ENCODE assay signal across 10 mouse cellular contexts in the genomic region with DNA sequence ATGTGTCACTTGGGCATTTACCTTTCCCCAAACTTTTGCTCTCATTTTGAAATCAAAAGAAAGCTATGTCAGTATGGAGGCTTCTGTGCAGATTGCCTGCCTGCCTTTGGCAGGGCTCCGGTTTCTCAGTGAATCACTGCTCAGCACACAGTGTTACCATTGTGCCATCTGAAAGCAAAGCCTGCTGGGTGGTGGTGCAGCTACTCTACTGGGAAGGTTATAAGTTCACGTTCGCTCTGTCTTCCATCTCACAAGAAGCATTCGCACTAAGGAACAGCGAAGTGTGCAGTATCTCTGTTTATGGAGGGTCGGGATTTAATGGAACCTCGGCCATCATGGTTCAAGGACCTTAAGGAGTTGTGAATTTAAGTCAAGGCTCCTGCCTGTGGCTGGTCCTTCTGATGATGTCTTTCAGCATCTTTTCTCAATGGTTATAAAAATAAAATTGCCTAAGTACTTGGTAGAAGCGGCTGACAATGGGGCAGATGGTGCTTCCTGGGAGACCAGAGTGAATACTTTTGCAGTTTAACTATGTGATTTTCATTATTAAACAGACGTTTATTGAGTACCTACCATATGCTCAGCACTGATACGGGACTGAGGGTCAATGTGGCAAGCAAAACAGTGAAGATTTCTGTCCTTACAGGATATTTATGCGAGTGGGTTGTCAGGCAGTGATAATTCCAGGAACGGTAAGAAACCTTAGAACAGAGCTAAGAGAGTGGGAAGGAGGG.
A peak's percentile ranks its signal among the peaks of the same experiment; 100 is the strongest.
DNase-seq lines count a peak whose midpoint lies in the region; ATAC-seq lines count a peak whose summit lies in the region.
"Had no signal": no experiment of that assay in that cellular context is flagged by ENCODE, and none has a peak within 500 bp of the region (broad histone marks: within the 10 kb centered on the region; RNA-seq: fewer than 3 reads in every experiment).

No protein-coding gene starts in this region.

- H3K9me3 ChIP-seq in forebrain, embryonic 15.5 days, result no peaks in the 10 kb centered on the region
- H3K9me3 ChIP-seq in neural tube, embryonic 14.5 days (ENCODE audit: control insufficient read depth, low read length), result no peaks in the 10 kb centered on the region

- H3K36me3 ChIP-seq in forebrain, embryonic 15.5 days, result no peaks in the 10 kb centered on the region
- H3K36me3 ChIP-seq in neural tube, embryonic 14.5 days (ENCODE audit: control insufficient read depth, insufficient read depth, low read length), result no peaks in the 10 kb centered on the region

- H3K4me1 ChIP-seq in forebrain, embryonic 15.5 days, result peaks cover 28% of the 10 kb centered on the region
- H3K4me1 ChIP-seq in neural tube, embryonic 14.5 days (ENCODE audit: control insufficient read depth, insufficient read depth, low read length), result 0 out of 2 replicates have a peak, but pooled peaks cover 6% of the 10 kb centered on the region

- no peak overlapping the region for H3K4me3 ChIP-seq in forebrain, embryonic 15.5 days
- H3K4me3 ChIP-seq in neural tube, embryonic 14.5 days (ENCODE audit: low read depth, low read length), result no peak overlapping the region

- H3K4me2 ChIP-seq in forebrain, embryonic 15.5 days (replicated peaks), result no peak overlapping the region
- H3K4me2 ChIP-seq in neural tube, embryonic 14.5 days (ENCODE audit: low read depth, low read length), result peak overlapping the region; percentile 19; the same call in 1 of the 2 replicates
- H3K4me2 ChIP-seq: lung, embryonic 14.5 days had no signal

- H3K27me3 ChIP-seq in forebrain, embryonic 15.5 days, result no peaks in the 10 kb centered on the region
- H3K27me3 ChIP-seq in neural tube, embryonic 14.5 days (ENCODE audit: control insufficient read depth, insufficient read depth, low read length), result no peaks in the 10 kb centered on the region

- peak overlapping the region; percentile 70 for H3K27ac ChIP-seq in forebrain, embryonic 15.5 days (replicated peaks)
- H3K27ac ChIP-seq in neural tube, embryonic 14.5 days (ENCODE audit: low read depth, low read length), result 0 out of 2 replicates have a peak overlapping the region, but pooled peaks have one; percentile 25

- 49% methylated on average over 12 of the region's 12 CpGs for WGBS in forebrain, embryonic 15.5 days
- WGBS in neural tube, embryonic 14.5 days, result 34% methylated on average over 12 of the region's 12 CpGs

- peak; percentile 35 for DNase-seq in embryo, embryonic 10.5 days (ENCODE audit: low spot score)
- DNase-seq in embryo, embryonic 10 days (ENCODE audit: low spot score), result no peak
- DNase-seq in layer of hippocampus, postnatal 14 days (ENCODE audit: low spot score in 2 of 2), result peak; percentile 61 to 77
- no peak for DNase-seq in thymus, postnatal 14 days
- DNase-seq in urinary bladder, adult 18-20 months (ENCODE audit: low spot score in 2 of 2), result no peak
- DNase-seq in kidney, adult 18-20 months, result no peak
- DNase-seq: heart, postnatal 4 days had no signal

- ATAC-seq in forebrain, embryonic 15.5 days (replicated peaks), result peak; percentile 87
- ATAC-seq in neural tube, embryonic 14.5 days (ENCODE audit: low read depth), result peak; percentile 93

- H3K9ac ChIP-seq in forebrain, embryonic 15.5 days (replicated peaks), result no peak overlapping the region
- no peak overlapping the region for H3K9ac ChIP-seq in neural tube, embryonic 14.5 days (replicated peaks; ENCODE audit: low read depth, low read length)
- H3K9ac ChIP-seq: lung, embryonic 14.5 days had no signal

Comparison
In these comparisons a context has a peak if more than half of its experiments do, and no peak if none do; other contexts are left out.
1. DNase-seq: peak in embryo, embryonic 10.5 days (single experiment) and layer of hippocampus, postnatal 14 days (2 of 2); none in embryo, embryonic 10 days (single experiment), thymus, postnatal 14 days (single experiment), urinary bladder, adult 18-20 months (0 of 2) and kidney, adult 18-20 months (single experiment).